Mouse (Mus musculus): Measurements from ENCODE around the gene Saa1. TPM values are rescaled to one million over a fixed set of nuclear protein-coding genes. Genes with fewer than 3 reads are reported as not detected.

The Saa1 gene
- polyA plus RNA-seq (2012; rRNA removed; ENCODE audit: low replicate concordance), result 0.30 TPM in 1 of 2 replicates, not detected in the other

GRCm38 (mm10) chr7:46742880-46743279 lies at the start of gene Saa1:
TSS of gene Saa1 (minus strand) at chr7:46742980.

GRCm38 (mm10) chr7:46751490-46751889 lies 8.7 kb upstream of the Saa1 start, which contains the start of gene Saa2:
TSS of gene Saa2 (plus strand) at chr7:46751790.

GRCm38 (mm10) chr7:46732458-46732857 lies 10.3 kb downstream of the Saa1 start, which contains the start of gene Saa4:
TSS of gene Saa4 (minus strand) at chr7:46732603.

GRCm38 (mm10) chr7:46715600-46715999 lies 27.2 kb downstream of the Saa1 start, which contains the start of gene Saa3:
TSS of gene Saa3 (minus strand) at chr7:46715700.

GRCm38 (mm10) chr7:46710390-46710844 lies 32.4 kb downstream of the Saa1 start, which contains the start of gene Saal1:
TSS of gene Saal1 (minus strand) at chr7:46710680.

Other genes starting within 250 kb of the Saa1 start
- gene Sergef, start 103.2 kb downstream of the Saa1 start, polyA plus RNA-seq (2012; rRNA removed; ENCODE audit: low replicate concordance), result 6.3 and 12.0 TPM in 2 replicates
- 0.31 TPM in 1 of 2 replicates, not detected in the other for gene Tph1, start 70.4 kb downstream of the Saa1 start, polyA plus RNA-seq (2012; rRNA removed; ENCODE audit: low replicate concordance)
- 5.0 and 12.3 TPM in 2 replicates for gene Saal1, start 32.3 kb downstream of the Saa1 start, polyA plus RNA-seq (2012; rRNA removed; ENCODE audit: low replicate concordance)
- 5.9 and 9.4 TPM in 2 replicates for gene Saa3, start 27.3 kb downstream of the Saa1 start, polyA plus RNA-seq (2012; rRNA removed; ENCODE audit: low replicate concordance)
- gene Saa4, start 10.4 kb downstream of the Saa1 start, polyA plus RNA-seq (2012; rRNA removed; ENCODE audit: low replicate concordance), result not detected in 2 replicates
- gene Saa2, start 8.8 kb upstream of the Saa1 start, polyA plus RNA-seq (2012; rRNA removed; ENCODE audit: low replicate concordance), result not detected in 2 replicates
- gene Hps5, start 53.1 kb upstream of the Saa1 start, polyA plus RNA-seq (2012; rRNA removed; ENCODE audit: low replicate concordance), result 21.1 and 23.9 TPM in 2 replicates
- 10.5 and 11.9 TPM in 2 replicates for gene Gtf2h1, start 53.1 kb upstream of the Saa1 start, polyA plus RNA-seq (2012; rRNA removed; ENCODE audit: low replicate concordance)
- 992 and 1,501 TPM in 2 replicates for gene Ldha, start 98.5 kb upstream of the Saa1 start, polyA plus RNA-seq (2012; rRNA removed; ENCODE audit: low replicate concordance)
- gene Ldhc, start 118.2 kb upstream of the Saa1 start, polyA plus RNA-seq (2012; rRNA removed; ENCODE audit: low replicate concordance), result not detected in 2 replicates
- 84.0 and 109 TPM in 2 replicates for gene Tsg101, start 177.0 kb upstream of the Saa1 start, polyA plus RNA-seq (2012; rRNA removed; ENCODE audit: low replicate concordance)
- gene Uevld, start 215.5 kb upstream of the Saa1 start, polyA plus RNA-seq (2012; rRNA removed; ENCODE audit: low replicate concordance), result 6.0 TPM in 2 replicates
- gene Gm9999, start 240.6 kb upstream of the Saa1 start, polyA plus RNA-seq (2012; rRNA removed; ENCODE audit: low replicate concordance), result not detected in 2 replicates

Measured in subcutaneous adipose tissue, adult 2 months (tissue).